ENCODE assay signal across 11 mouse cellular contexts in genomic region chr2:4187521-4187920, GRCm38 (mm10).
A peak's percentile ranks its signal among the peaks of the same experiment; 100 is the strongest.
DNase-seq lines count a peak whose midpoint lies in the region.
"Had no signal": no experiment of that assay in that cellular context is flagged by ENCODE, and none has a peak within 500 bp of the region (broad histone marks: within the 10 kb centered on the region; RNA-seq: fewer than 3 reads in every experiment).

No protein-coding gene starts in this region.

- DNase-seq in adrenal gland, postnatal 25 days: peak; percentile 4
- DNase-seq in adrenal gland, postnatal 14 days: no peak
- DNase-seq in left cerebral cortex, postnatal 10 days (ENCODE audit: extremely low spot score in 1 of 2, low spot score in 2 of 2): peak; percentile 25 to 29
- no peak for DNase-seq in left cerebral cortex, adult 18-20 months (ENCODE audit: low spot score in 2 of 2)
- peak; percentile 21 for DNase-seq in gastrocnemius, postnatal 14 days
- DNase-seq in heart, postnatal 25 days (ENCODE audit: low spot score): peak; percentile 7
- no peak for DNase-seq in frontal cortex, postnatal 14 days (ENCODE audit: low spot score in 2 of 2)
- DNase-seq in spleen, adult 12 weeks (ENCODE audit: low spot score): no peak
- DNase-seq: embryo, embryonic 11 days; liver, postnatal 0 days; thymus, postnatal 14 days had no signal

- intact Hi-C loops in left cerebral cortex, postnatal 10 days (cut with DNase I): no loop called here
- intact Hi-C loops in gastrocnemius, postnatal 14 days (cut with DNase I; ENCODE audit: low total_unique reads): no loop called here
- intact Hi-C loops in heart, postnatal 25 days (cut with DNase I): no loop called here

Comparison
In these comparisons a context has a peak if more than half of its experiments do, and no peak if none do; other contexts are left out.
1. DNase-seq: peak in adrenal gland, postnatal 25 days (single experiment), left cerebral cortex, postnatal 10 days (2 of 2), gastrocnemius, postnatal 14 days (single experiment) and heart, postnatal 25 days (single experiment); none in adrenal gland, postnatal 14 days (single experiment), left cerebral cortex, adult 18-20 months (0 of 2), frontal cortex, postnatal 14 days (0 of 2) and spleen, adult 12 weeks (single experiment).